Mouse (Mus musculus) kidney, adult 2 months (tissue): ENCODE results near the gene Dok1.

Experiments
- CTCF ChIP-seq: fragments of 200-500 bp; conservative IDR thresholded peaks from 2 replicates; pipeline ENCODE4 v1.5.1; 2011; ENCODE audit warnings: low read depth, mild to moderate bottlenecking, control low read depth, low read length, moderate library complexity, mixed read lengths; ENCODE audit not compliant: insufficient read depth, insufficient read length
- POLR2A ChIP-seq: fragments of 200-500 bp; IDR thresholded peaks from one replicate; pipeline ENCODE4 v1.6.1; 2011; ENCODE audit warnings: low read depth, low read length, control low read depth

DNA sequence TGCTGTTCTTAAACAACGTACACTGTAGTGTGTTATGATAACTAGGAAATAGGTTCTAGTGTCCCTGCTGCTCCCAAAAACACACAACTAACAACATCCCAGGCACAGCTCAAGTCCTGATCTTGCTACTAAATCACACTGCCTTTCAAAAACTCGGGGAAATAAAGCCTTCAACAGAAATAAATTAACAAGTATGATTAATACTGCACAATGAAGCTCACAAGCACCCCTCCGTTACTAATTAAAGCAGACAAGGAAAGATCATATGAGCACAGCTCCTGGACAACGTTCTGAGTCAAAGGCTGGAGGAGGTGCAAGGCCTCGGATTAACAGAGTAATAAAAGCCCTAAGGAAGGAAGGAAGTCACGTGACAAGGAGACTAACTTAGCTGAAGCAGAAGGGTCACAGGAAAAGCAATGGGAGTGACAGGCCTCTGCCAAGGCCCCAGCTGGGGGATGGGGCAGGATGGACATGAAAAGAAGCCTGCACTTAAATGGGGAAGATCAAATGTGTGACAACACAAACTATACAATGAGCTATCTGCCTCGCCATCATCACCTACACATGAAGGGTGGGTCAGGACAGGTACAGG is 35.7 kb downstream of the Dok1 start:
- TF ChIP-seq POLR2A (no peak), CTCF (no peak)
